Mouse (Mus musculus) limb, embryonic 11.5 days (tissue): ENCODE results near the gene Smim6. TPM values are rescaled to one million over a fixed set of nuclear protein-coding genes. Genes with fewer than 3 reads are reported as not detected.

Experiments
- ATAC-seq: fragments of 200-750 bp; cut with Nextera tagmentation; 2 replicates; pipeline ENCODE4 v1.8.0; 2017; ENCODE audit warnings: low read depth; ENCODE audit not compliant: insufficient number of reproducible peaks, low FRiP score, low TSS enrichment
- DNase-seq: peaks from one replicate; pipeline ENCODE4 v3.0.0-alpha.2; 2015; ENCODE audit warnings: low spot score
- H3K27ac ChIP-seq: fragments of 300-500 bp; sonication (generic); replicated peaks from 2 replicates; pipeline ENCODE4 v1.5.1; 2014; ENCODE audit warnings: low read depth, mild to moderate bottlenecking, low read length
- H3K27me3 ChIP-seq: fragments of 300-500 bp; sonication (generic); 2 replicates; pipeline ENCODE4 v1.6.1; 2014; ENCODE audit warnings: mild to moderate bottlenecking, low read length, mixed read lengths; ENCODE audit not compliant: control insufficient read depth, insufficient read depth
- H3K36me3 ChIP-seq: fragments of 300-500 bp; sonication (generic); 2 replicates; pipeline ENCODE4 v1.6.1; 2014; ENCODE audit warnings: mild to moderate bottlenecking, low read length, moderate library complexity, mixed read lengths; ENCODE audit not compliant: control insufficient read depth, insufficient read depth
- H3K4me1 ChIP-seq: fragments of 300-500 bp; sonication (generic); 2 replicates; pipeline ENCODE4 v1.6.1; 2014; ENCODE audit warnings: low read length, mixed read lengths; ENCODE audit not compliant: control insufficient read depth, insufficient read depth
- H3K4me2 ChIP-seq: fragments of 300-500 bp; sonication (generic); 2 replicates; pipeline ENCODE4 v1.6.1; 2014; ENCODE audit warnings: low read depth, mild to moderate bottlenecking, moderate library complexity; ENCODE audit not compliant: severe bottlenecking
- H3K4me3 ChIP-seq: fragments of 300-500 bp; sonication (generic); 2 replicates; pipeline ENCODE4 v1.5.1; 2014; ENCODE audit warnings: low read depth, low read length
- H3K9ac ChIP-seq: fragments of 300-500 bp; sonication (generic); 2 replicates; pipeline ENCODE4 v1.6.1; 2014; ENCODE audit warnings: mild to moderate bottlenecking, low read length
- H3K9me3 ChIP-seq: fragments of 300-500 bp; sonication (generic); 2 replicates; pipeline ENCODE4 v1.6.1; 2016; ENCODE audit warnings: low read length; ENCODE audit not compliant: control insufficient read depth
- WGBS: fragments of 180-500 bp; shearing (Covaris S2); extraction: QIAGEN DNeasy Blood & Tissue Kit; methylation state at CpG from one replicate; pipeline ENCODE4 v1.1.7; 2014; 5-methylcytosine and 5-hydroxymethylcytosine counted together
- polyA plus RNA-seq: library from polyadenylated mRNA; unstranded; fragments of >200 nt; fragmentation: Nextera tagmentation; extraction: Ambion mirVana; gene quantifications from 2 replicates; pipeline ENCODE4 v1.2.1, GENCODE M21; 2014

Smim6 gene
- polyA plus RNA-seq, 1 experiment from 2014 or later: 0.31 TPM

DNA sequence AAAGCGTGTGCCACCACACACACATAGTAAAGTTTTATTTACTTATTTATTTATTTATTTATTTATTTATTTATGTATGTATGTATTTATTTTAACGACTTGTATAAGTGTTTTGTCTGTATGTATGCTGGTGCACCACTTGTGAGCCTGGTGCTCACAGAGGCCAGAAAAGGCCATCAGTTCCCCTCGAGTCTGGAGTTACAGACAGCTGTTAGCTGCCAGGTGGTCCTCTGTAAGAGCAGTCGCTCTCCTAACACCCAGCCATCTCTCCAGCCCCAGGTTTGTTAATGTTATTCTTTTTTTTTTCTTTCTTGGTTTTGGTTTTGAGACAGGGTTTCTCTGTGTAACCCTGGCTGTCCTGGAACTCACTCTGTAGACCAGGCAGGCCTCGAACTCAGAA, 6.8 kb downstream of the Smim6 start:
- no peak for DNase-seq
- Histone ChIP-seq H3K9me3 (no peaks in the 10 kb centered on the region), H3K9ac (no peak overlapping the region), H3K27me3 (no peaks in the 10 kb centered on the region), H3K27ac (no peak overlapping the region), H3K36me3 (peaks cover 4% of the 10 kb centered on the region; the same call in 1 of the 2 replicates), H3K4me1 (no peaks in the 10 kb centered on the region), H3K4me3 (no peak overlapping the region), H3K4me2 (no peak overlapping the region)
- WGBS: 83% methylated on average over 5 of the region's 5 CpGs
- no peak for ATAC-seq

DNA sequence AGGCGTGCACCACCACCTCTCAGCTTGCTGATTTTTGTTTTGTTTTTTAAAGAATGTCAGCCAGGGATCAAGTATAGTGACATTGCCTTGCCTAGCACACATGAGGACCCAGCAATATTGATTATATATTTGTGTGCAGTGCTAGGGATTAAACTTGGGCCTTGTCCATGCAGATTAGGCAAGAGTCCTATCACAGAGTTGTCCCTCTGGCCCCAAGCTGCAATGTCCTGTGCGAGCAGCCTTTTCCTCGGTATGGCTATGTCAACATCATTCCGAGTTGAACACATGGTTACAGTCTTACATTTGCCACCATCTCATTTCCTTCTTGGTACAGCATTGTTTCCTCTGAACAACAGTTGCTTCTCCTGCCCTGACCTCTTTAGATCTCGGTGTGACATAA, 7.3 kb downstream of the Smim6 start:
- H3K9ac ChIP-seq: no peak overlapping the region
- no peak overlapping the region for H3K27ac ChIP-seq
- WGBS: 89% methylated on average over 5 of the region's 5 CpGs
- H3K27me3 ChIP-seq: no peaks in the 10 kb centered on the region
- no peak overlapping the region for H3K4me3 ChIP-seq
- DNase-seq (no peak), ATAC-seq (no peak)
- H3K9me3 ChIP-seq: no peaks in the 10 kb centered on the region
- no peaks in the 10 kb centered on the region for H3K4me1 ChIP-seq
- H3K4me2 ChIP-seq: no peak overlapping the region
- peaks cover 4% of the 10 kb centered on the region; the same call in 1 of the 2 replicates for H3K36me3 ChIP-seq

DNA sequence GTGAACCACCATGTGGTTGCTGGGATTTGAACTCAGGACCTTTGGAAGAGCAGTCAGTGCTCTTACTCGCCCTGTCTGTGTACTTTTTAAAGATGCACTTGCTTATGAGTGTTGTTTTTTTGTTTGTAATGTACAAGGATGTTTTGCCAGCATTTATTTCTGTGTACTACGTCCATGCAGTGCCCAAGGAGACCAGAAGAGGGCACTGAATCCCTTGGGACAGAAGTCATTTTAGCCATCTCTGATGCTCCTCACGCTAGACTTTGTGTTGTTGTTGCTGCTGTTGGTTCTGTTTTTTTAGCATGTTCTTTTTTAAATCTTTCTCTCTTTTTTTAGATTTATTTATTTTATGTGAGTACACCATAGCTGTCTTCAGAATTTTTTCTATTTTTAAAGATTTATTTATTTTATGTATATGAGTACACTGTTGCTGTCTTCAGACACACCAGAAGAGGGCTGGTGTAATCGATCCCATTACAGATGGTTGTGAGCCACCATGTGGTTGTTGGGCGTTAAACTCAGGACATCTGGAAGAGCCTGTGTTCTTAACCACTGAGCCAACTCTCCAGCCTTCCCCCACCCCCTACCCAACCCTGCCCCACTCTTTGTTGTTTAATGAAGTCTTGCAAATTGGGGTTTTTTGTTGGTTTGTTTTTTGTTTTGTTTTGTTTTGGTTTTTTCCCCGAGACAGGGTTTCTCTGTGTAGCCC, 8.4 kb downstream of the Smim6 start:
- ATAC-seq (no peak), DNase-seq (peak; percentile 54)
- no peaks in the 10 kb centered on the region for H3K4me1 ChIP-seq
- no peak overlapping the region for H3K9ac ChIP-seq
- 53% methylated on average over 6 of the region's 6 CpGs for WGBS
- H3K4me3 ChIP-seq: no peak overlapping the region
- no peak overlapping the region for H3K27ac ChIP-seq
- peaks cover 4% of the 10 kb centered on the region; the same call in 1 of the 2 replicates for H3K36me3 ChIP-seq
- no peaks in the 10 kb centered on the region for H3K27me3 ChIP-seq
- H3K9me3 ChIP-seq: no peaks in the 10 kb centered on the region
- no peak overlapping the region for H3K4me2 ChIP-seq

DNA sequence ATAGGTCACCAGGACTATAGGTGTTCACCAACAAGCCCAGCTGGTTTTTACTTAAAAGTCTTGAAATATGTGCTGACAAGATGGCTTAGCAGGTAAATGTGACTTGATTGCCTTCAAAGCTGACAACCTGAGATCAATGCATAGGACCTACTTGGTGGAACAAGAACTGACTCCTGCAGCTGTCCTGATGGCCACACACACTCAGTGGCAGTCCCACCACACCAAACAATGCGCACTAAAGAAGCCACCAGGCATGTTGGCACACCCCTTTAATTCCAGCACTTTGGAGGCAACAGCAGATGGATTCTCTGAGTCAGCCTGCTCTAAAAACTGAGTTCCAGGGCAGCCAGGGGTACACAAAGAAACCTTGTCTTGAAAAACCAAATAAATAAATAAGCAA, 10.2 kb downstream of the Smim6 start:
- no peak overlapping the region for H3K27ac ChIP-seq
- DNase-seq (no peak), ATAC-seq (no peak)
- H3K4me2 ChIP-seq: no peak overlapping the region
- no peaks in the 10 kb centered on the region for H3K9me3 ChIP-seq
- no peak overlapping the region for H3K4me3 ChIP-seq
- 90% methylated on average over 1 of the region's 1 CpGs for WGBS
- H3K9ac ChIP-seq: no peak overlapping the region
- no peaks in the 10 kb centered on the region for H3K4me1 ChIP-seq
- peaks cover 2% of the 10 kb centered on the region; the same call in 1 of the 2 replicates for H3K36me3 ChIP-seq
- no peaks in the 10 kb centered on the region for H3K27me3 ChIP-seq

DNA sequence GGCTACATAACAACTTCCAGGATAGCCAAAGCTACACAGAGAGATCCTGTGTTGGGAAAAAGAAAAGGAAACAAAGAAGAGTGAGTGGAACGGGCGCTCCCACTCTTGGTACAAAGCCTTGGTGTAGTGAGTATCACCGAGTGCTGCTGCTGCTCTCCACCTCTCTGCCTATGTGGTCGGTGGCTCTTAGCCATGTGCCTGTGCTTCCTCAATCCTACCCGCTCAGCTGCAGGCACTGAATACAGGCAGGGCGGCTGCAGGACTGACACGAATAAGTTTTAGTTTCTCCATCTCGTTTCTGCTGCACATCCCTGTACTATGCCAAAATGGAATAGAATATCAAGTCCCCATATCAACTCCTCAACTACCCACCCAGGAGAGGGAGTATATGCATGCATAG, 17.2 kb downstream of the Smim6 start:
- Histone ChIP-seq H3K4me3 (no peak overlapping the region), H3K36me3 (peaks cover 2% of the 10 kb centered on the region; the same call in 1 of the 2 replicates), H3K4me2 (no peak overlapping the region), H3K27ac (no peak overlapping the region), H3K4me1 (peaks cover 7% of the 10 kb centered on the region), H3K27me3 (no peaks in the 10 kb centered on the region), H3K9me3 (no peaks in the 10 kb centered on the region), H3K9ac (no peak overlapping the region)
- ATAC-seq (no peak), DNase-seq (no peak)
- 89% methylated on average over 8 of the region's 8 CpGs for WGBS

DNA sequence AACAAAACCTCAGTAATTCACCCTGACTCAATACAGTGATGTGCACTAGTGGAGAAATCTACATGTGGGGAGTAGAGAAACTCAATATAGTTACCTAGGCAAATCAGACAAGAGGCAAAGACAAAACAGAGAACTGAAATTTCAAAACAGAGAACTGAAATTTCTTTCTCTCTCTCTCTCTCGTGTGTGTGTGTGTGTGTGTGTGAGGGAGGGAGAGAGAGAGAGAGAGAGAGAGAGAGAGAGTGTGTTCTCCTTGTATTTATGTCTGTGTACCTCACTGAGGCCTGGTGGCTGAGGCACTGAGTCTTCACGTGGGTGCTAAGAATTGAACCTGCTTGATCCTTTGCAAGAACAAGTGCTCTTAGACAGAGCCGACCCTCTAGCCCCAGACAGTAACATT, 18.0 kb downstream of the Smim6 start:
- Histone ChIP-seq H3K9ac (no peak overlapping the region), H3K4me3 (no peak overlapping the region), H3K27ac (no peak overlapping the region), H3K36me3 (peaks cover 2% of the 10 kb centered on the region; the same call in 1 of the 2 replicates), H3K4me1 (peaks cover 13% of the 10 kb centered on the region), H3K27me3 (no peaks in the 10 kb centered on the region), H3K4me2 (no peak overlapping the region), H3K9me3 (no peaks in the 10 kb centered on the region)
- ATAC-seq: no peak
- no peak for DNase-seq
- WGBS: 79% methylated on average over 2 of the region's 3 CpGs

DNA sequence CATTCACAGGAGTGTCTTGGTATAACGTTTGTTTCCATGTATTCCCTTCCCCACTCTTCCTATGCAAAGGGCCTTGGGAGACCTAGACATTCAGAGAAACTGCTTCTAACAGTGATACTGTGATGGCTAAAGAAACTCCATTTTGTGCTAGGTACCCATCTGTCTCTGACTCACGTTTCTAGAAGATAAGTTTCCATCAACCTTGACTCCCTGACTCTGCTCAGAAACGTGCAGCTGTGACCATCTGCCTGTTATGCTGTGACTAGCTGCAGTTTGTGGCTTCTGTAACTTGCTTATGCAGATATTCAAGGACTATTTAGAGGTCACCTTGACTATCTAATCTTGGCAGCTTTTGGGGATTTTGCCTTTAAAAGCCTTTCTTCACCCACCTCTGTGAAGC, 19.4 kb downstream of the Smim6 start:
- H3K4me3 ChIP-seq: no peak overlapping the region
- H3K9me3 ChIP-seq: no peaks in the 10 kb centered on the region
- H3K4me1 ChIP-seq: peaks cover 13% of the 10 kb centered on the region
- H3K9ac ChIP-seq: no peak overlapping the region
- H3K4me2 ChIP-seq: no peak overlapping the region
- WGBS: 73% methylated on average over 3 of the region's 3 CpGs
- no peaks in the 10 kb centered on the region for H3K27me3 ChIP-seq
- DNase-seq (no peak), ATAC-seq (no peak)
- peaks cover 2% of the 10 kb centered on the region; the same call in 1 of the 2 replicates for H3K36me3 ChIP-seq
- H3K27ac ChIP-seq: no peak overlapping the region

DNA sequence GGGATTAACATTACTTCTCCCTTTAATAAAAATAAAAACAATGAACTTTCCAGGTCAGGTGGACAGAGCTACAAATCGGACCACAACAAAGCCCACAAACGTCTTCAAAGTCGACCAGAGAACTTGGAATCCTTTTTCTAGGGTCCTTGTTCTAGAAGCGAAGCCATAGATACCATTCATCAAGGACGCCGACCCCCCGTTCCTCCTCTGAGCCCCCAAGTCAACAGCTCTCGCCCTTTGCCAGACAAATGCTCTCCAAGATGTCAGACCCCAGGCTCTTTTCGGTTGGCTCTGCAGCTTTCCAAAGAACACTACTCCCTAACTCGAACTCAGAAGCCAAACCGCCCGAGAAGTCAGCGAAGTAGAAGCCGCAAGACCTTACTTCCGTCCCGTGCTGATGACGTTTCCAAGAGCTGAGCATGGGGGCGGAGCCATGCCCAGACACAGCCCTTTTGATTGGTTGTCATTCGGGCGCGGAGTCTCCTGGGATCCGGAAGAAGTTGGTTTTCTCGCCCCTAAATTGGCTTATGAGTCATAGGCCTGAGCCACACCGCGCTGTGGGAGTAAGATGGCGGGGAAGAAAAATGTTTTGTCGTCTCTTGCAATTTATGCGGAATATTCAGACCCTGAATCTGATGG, 21.4 kb downstream of the Smim6 start, which contains the start of the genes Sap30bp and Recql5:
Sap30bp (plus strand) TSS at position 175 of the 639 bp plus-strand sequence.
Recql5 (minus strand) TSS at position 370 of the 639 bp plus-strand sequence.
- H3K36me3 ChIP-seq: 0 out of 2 replicates have a peak, but pooled peaks cover 4% of the 10 kb centered on the region
- under 1% methylated on average over 28 of the region's 28 CpGs for WGBS
- H3K27me3 ChIP-seq: no peaks in the 10 kb centered on the region
- H3K9ac ChIP-seq: peak within 1 kb of the TSS; percentile 70
- H3K4me1 ChIP-seq: peaks cover 13% of the 10 kb centered on the region
- ATAC-seq (peak; percentile 98), DNase-seq (peak; percentile 99)
- H3K27ac ChIP-seq: no peak within 1 kb of the TSS
- H3K9me3 ChIP-seq: no peaks in the 10 kb centered on the region
- peak within 1 kb of the TSS; percentile 91 for H3K4me2 ChIP-seq
- peak within 1 kb of the TSS; percentile 77 for H3K4me3 ChIP-seq
